Mouse (Mus musculus) thymus, adult 2 months (tissue): ENCODE results near the gene Mindy3. TPM values are rescaled to one million over a fixed set of nuclear protein-coding genes. Genes with fewer than 3 reads are reported as not detected.
"Not testable (repeated sequence)": the region's sequence is repeated elsewhere in the genome, so short reads cannot be mapped to it uniquely, and the experiment has no call there.

ENCODE experiments used
- DNase-seq: peaks from one replicate; pipeline ENCODE4 v3.0.0; 2021
- H3K27ac ChIP-seq: fragments of 200-500 bp; 2 replicates; pipeline ENCODE4 v1.5.1; 2012; ENCODE audit warnings: low read length, control low read depth; ENCODE audit not compliant: control insufficient read depth, insufficient read depth
- H3K27me3 ChIP-seq: fragments of 200-500 bp; 2 replicates; pipeline ENCODE4 v1.6.1; 2012; ENCODE audit warnings: mild to moderate bottlenecking, low read length, moderate library complexity, mixed read lengths; ENCODE audit not compliant: control insufficient read depth, insufficient read depth
- H3K36me3 ChIP-seq: fragments of 200-500 bp; 2 replicates; pipeline ENCODE4 v1.6.1; 2012; ENCODE audit warnings: mild to moderate bottlenecking, low read length, moderate library complexity; ENCODE audit not compliant: control insufficient read depth, insufficient read depth
- H3K4me1 ChIP-seq: fragments of 200-500 bp; replicated peaks from 2 replicates; pipeline ENCODE4 v1.6.1; 2012; ENCODE audit warnings: low read length; ENCODE audit not compliant: control insufficient read depth, insufficient read depth
- H3K4me3 ChIP-seq: fragments of 200-500 bp; 2 replicates; pipeline ENCODE4 v1.5.1; 2012; ENCODE audit warnings: mild to moderate bottlenecking, low read length, control low read depth, moderate library complexity; ENCODE audit not compliant: control insufficient read depth, insufficient read depth
- CTCF ChIP-seq: fragments of 200-500 bp; IDR thresholded peaks from 2 replicates; pipeline ENCODE4 v1.5.1; 2012; ENCODE audit warnings: mild to moderate bottlenecking, control low read depth, low read length, moderate library complexity, borderline replicate concordance; ENCODE audit not compliant: control insufficient read depth, poor library complexity, insufficient read depth; ENCODE audit errors: extremely low read depth
- POLR2A ChIP-seq: fragments of 200-500 bp; IDR thresholded peaks from 2 replicates; pipeline ENCODE4 v1.6.1; 2012; ENCODE audit warnings: mild to moderate bottlenecking, low read length, control low read depth, moderate library complexity; ENCODE audit not compliant: control insufficient read depth, poor library complexity, insufficient read depth; ENCODE audit errors: extremely low read depth
- WGBS: fragments of 180-500 bp; shearing (Covaris S2); methylation state at CpG from one replicate; pipeline ENCODE4 v1.1.7; 2018; 5-methylcytosine and 5-hydroxymethylcytosine counted together
- polyA plus RNA-seq: library from polyadenylated mRNA; depleted of rRNA; stranded (reverse); fragments of >200 nt; gene quantifications from 2 replicates; pipeline ENCODE4 v1.2.3, GENCODE M21; 2012

Mindy3 gene
- polyA plus RNA-seq, 1 experiment: 137 TPM

DNA sequence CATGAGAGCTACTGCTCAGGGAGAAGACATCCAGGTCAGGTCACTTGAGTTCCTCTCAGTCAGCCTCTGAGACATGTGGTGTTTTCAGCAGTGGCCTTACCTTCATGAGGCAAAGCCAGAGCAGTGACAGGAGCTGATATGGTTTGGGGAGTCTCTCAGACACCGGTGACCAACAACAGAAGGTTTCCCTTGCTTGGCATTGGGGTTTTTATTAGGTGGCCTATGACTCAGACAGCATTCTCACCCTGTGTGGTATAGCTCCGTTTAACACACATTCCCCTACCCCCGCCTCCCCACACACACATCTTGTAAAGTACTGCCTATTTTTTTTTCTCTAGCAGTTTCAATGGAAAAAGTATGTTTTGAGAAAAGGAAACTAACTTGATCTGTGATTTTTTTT, 5.1 kb upstream of the Mindy3 start:
- no peak overlapping the region for H3K27ac ChIP-seq
- H3K36me3 ChIP-seq: no peaks in the 10 kb centered on the region
- H3K27me3 ChIP-seq: no peaks in the 10 kb centered on the region
- WGBS: 81% methylated on average over 3 of the region's 3 CpGs
- H3K4me1 ChIP-seq: no peaks in the 10 kb centered on the region; the same call in 1 of the 2 replicates
- DNase-seq: no peak
- TF ChIP-seq CTCF: no peak
- TF ChIP-seq POLR2A: no peak
- H3K4me3 ChIP-seq: no peak overlapping the region

DNA sequence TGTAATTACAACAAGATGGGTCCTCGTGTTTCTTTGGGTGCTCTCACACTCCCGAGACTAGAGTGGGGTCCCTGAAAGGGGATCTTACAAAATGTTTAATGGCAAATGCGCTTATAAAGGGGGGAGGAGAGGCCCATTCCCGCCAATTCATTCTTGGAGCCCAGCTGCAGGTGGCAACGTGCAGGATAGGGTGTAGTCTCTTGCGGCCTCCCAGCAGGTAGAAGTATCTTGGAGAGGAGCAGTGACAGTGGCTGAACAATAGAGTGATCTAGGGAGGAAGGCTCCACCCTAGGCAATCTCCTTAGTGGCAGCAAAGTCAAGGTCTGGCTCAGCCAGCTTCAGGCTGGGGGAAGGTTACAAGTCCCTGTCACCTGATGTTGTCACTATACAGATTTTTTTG, 4.2 kb upstream of the Mindy3 start:
- DNase-seq, H3K36me3 ChIP-seq: not testable (repeated sequence)
- WGBS: 92% methylated on average over 6 of the region's 6 CpGs

DNA sequence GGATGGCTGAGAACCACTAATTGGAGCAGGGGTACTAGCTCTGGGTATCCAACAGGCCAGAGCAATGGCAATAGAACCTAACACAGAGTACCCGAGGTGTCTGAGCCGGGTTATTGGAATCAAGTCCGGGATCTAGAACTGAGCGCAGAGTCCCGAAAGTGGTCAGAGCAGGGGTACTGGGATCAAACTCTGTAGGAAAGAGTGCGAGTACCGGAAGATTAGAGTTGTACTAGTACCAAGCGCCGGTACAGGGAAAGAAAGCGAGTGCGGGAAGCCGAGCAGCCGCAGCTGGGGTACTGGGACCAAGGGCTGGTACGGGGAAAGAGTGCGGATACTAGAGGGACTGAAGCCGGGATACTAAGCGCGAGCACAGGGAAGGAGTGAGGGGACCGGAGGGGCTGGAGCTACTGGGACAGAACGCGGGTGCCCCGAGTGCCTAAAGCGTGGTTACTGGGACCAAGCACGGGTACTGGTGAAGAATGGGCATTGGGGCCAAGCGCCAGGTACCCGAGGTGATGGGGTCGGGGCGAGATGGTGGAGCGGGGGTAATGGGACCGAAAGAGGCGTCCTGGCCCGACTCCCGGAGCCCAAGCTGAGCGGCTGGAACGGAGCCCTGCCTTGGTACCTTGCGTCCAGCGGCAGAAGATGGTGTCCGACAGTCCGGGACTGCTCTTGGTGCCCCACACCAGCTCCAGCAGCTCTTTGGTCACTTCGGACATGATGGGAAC, 572 bp downstream of the Mindy3 start:
- H3K4me1 ChIP-seq: peaks cover 6% of the 10 kb centered on the region
- 2% methylated on average over 40 of the region's 40 CpGs for WGBS
- H3K27me3 ChIP-seq: no peaks in the 10 kb centered on the region
- H3K27ac ChIP-seq: peak overlapping the region; percentile 11; the same call in 1 of the 2 replicates
- H3K4me3 ChIP-seq: peak overlapping the region; percentile 87
- 0 out of 2 replicates have a peak, but pooled peaks have one; percentile 6 for TF ChIP-seq CTCF
- TF ChIP-seq POLR2A: no peak
- H3K36me3 ChIP-seq: no peaks in the 10 kb centered on the region
- peak; percentile 47 for DNase-seq

More for the DNA sequence above, 4.2 kb upstream of the Mindy3 start:
- not testable (repeated sequence) for H3K4me3 ChIP-seq, H3K27ac ChIP-seq, H3K4me1 ChIP-seq, H3K27me3 ChIP-seq

DNA sequence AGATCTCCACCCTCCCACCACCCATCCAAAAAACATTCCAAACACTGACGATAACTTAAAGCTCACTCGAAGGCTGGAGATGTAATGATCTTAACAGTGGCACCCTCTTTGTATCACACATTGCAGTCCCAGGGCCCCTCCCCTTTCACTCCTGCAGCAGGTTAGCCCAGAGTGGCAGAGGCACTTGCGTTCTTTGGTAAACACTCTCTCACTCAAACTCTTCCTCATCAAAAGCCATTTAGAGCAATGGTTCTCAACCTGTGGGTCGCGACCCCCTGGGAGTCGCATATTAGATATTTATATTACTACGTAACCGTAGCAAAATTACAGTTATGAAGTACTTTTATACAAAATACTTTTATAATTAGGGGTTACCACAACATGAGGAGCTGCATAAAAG, 1.1 kb downstream of the Mindy3 start:
- H3K4me1 ChIP-seq: peaks cover 6% of the 10 kb centered on the region
- H3K27ac ChIP-seq: no peak overlapping the region
- DNase-seq: peak; percentile 22
- WGBS: 57% methylated on average over 8 of the region's 8 CpGs
- no peaks in the 10 kb centered on the region for H3K27me3 ChIP-seq
- H3K36me3 ChIP-seq: no peaks in the 10 kb centered on the region
- TF ChIP-seq CTCF (no peak), POLR2A (no peak)
- no peak overlapping the region; the same call in 1 of the 2 replicates for H3K4me3 ChIP-seq

DNA sequence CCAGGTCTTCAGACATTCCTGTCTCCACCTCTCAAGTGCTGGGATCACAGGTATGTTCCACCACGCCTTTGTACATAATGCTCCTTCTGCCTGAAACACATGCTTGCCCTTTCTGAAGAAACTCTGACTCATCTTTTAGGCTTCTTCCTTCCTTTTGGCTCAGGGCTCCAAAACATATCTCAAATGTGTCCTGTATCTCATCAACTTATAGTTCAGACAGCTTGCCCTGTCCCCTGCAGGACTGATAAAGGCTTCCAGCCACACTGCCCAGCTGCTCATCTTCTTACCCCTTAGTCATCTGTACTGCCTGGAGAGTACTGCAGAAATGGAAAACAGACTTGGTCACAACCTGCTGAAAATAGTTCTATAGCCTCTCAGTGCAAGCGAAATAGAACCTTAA, 7.0 kb downstream of the Mindy3 start:
- no peaks in the 10 kb centered on the region for H3K27me3 ChIP-seq
- TF ChIP-seq CTCF: no peak
- TF ChIP-seq POLR2A: no peak
- 96% methylated on average over 2 of the region's 2 CpGs for WGBS
- H3K4me3 ChIP-seq: no peak overlapping the region
- DNase-seq: no peak
- no peak overlapping the region for H3K27ac ChIP-seq
- H3K4me1 ChIP-seq: peaks cover 3% of the 10 kb centered on the region; the same call in 1 of the 2 replicates
- H3K36me3 ChIP-seq: 0 out of 2 replicates have a peak, but pooled peaks cover 4% of the 10 kb centered on the region

DNA sequence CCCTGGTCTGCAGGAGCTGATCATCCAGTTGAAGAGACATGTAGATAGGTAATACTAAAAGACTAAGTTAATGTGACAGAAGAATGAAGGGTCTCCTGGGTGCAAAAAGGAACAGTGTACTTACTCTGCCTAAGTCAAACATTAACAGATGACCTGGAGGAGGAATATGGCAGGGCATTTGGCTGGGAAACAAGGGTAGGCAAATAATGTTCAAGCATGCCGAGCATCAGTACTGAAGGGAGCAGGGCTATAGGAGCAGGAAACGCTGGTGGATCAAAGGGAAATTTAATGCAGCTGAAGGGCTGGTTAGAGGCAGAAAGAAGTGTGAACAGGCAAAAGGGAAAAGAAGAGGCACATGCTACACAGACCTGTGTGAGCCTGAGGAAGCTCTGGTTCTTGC, 8.1 kb downstream of the Mindy3 start:
- H3K4me1 ChIP-seq: no peaks in the 10 kb centered on the region
- TF ChIP-seq POLR2A: no peak
- TF ChIP-seq CTCF: no peak
- WGBS: 81% methylated on average over 2 of the region's 2 CpGs
- H3K27me3 ChIP-seq: no peaks in the 10 kb centered on the region
- 0 out of 2 replicates have a peak, but pooled peaks cover 4% of the 10 kb centered on the region for H3K36me3 ChIP-seq
- H3K4me3 ChIP-seq: no peak overlapping the region
- H3K27ac ChIP-seq: no peak overlapping the region
- no peak for DNase-seq

DNA sequence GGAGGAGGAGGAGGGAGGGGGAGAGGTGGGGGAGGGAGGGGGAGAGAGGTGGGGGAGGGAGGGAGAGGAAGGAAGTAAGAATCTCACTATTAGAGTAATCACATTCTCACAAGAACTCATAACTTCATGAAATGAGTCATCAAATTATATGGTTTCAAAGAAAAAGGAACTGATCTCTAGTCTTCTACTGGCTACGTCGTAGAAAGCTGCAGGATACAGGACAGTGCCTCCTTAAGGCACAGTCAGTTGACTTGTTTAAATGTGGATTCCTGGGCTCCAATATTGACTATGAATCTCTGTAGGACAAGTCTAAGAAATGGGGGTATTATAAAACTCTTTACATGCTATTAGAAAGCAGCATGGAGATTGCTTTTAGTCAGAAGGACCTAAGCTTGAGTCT, 12.5 kb downstream of the Mindy3 start:
- WGBS: 65% methylated on average over 2 of the region's 2 CpGs
- TF ChIP-seq CTCF (no peak), POLR2A (no peak)
- H3K27me3 ChIP-seq: no peaks in the 10 kb centered on the region
- no peak for DNase-seq
- peaks cover 6% of the 10 kb centered on the region; the same call in 1 of the 2 replicates for H3K36me3 ChIP-seq
- H3K4me1 ChIP-seq: no peaks in the 10 kb centered on the region
- no peak overlapping the region for H3K4me3 ChIP-seq
- no peak overlapping the region for H3K27ac ChIP-seq
